Mouse (Mus musculus): ENCODE data around the gene C2. TPM values are rescaled to one million over a fixed set of nuclear protein-coding genes. Genes with fewer than 3 reads are reported as not detected.

The C2 gene
- polyA plus RNA-seq, 1 experiment, result 27.7 TPM

DNA sequence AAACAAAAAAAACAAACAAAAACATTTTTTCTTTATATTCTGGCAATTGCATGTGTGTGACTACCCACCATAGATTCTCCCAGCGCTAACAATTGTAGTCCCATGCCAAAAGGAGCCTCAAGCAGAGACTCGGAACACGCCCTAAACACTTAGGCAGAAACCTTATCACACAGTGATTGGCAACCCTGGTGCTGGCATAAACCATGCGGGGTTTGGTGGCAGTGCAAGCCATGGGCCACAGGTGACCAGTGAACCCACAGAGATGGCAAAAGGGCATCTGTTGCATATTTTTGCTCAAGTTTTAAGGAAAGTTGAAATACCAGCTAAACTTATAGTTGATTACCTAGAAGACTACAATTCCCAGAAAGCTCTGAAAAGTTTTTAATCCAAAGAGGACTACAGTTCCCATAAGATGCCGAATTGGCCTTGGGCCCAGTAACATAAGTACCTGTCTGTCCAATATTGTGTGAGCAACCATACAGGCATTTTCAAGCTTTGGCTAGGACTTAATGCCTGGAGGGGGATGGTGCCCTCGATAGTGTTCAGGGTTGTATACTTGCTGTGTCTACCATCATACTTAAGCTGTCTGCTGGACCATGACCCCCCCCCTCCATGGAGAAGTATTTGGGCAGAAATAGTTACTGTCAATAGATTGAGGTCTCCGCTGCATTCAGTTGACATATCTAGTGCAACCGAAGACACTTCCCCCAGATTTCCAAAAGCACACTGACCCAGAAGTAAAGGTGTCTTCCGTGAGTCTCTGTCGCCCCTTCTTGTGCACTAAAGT is 499 bp downstream of the C2 start:
- 10% methylated on average over 10 of the region's 10 CpGs for WGBS
- H3K4me3 ChIP-seq (replicated peaks; ENCODE audit: extremely low read depth, low read depth, low read length), result peak overlapping the region; percentile 87
- TF ChIP-seq CTCF (IDR thresholded peaks at IDR 0.05; ENCODE audit: insufficient read depth, low read length), result no peak
- TF ChIP-seq POLR2A (IDR thresholded peaks at IDR 0.05; ENCODE audit: borderline replicate concordance, extremely low read depth, low read depth, low read length), result no peak
- peak; percentile 26 for DNase-seq
- peaks cover 5% of the 10 kb centered on the region; the same call in 1 of the 2 replicates for H3K4me1 ChIP-seq (ENCODE audit: control insufficient read depth, insufficient read depth, low read length)

DNA sequence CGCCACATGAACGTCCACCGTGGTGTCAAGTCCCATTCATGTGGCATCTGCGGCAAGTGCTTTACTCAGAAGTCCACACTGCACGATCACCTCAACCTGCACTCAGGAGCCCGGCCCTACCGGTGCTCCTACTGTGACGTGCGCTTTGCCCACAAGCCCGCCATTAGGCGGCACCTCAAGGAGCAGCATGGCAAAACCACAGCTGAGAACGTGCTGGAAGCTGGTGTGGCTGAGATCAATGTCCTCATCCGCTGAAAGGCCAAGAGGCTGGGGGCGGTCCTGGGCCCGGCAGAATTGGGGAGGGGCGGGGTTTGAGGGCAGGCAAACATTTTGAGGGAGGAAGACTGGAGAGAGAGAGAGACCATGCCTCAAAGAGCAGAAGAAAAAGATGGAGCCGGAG is 1.7 kb downstream of the C2 start:
- Histone ChIP-seq H3K4me3 (replicated peaks; ENCODE audit: extremely low read depth, low read depth, low read length) (no peak overlapping the region), H3K4me1 (ENCODE audit: control insufficient read depth, insufficient read depth, low read length) (peaks cover 5% of the 10 kb centered on the region; the same call in 1 of the 2 replicates)
- WGBS, result 76% methylated on average over 17 of the region's 17 CpGs
- TF ChIP-seq POLR2A (IDR thresholded peaks at IDR 0.05; ENCODE audit: borderline replicate concordance, extremely low read depth, low read depth, low read length) (no peak), CTCF (IDR thresholded peaks at IDR 0.05; ENCODE audit: insufficient read depth, low read length) (no peak)
- no peak for DNase-seq

DNA sequence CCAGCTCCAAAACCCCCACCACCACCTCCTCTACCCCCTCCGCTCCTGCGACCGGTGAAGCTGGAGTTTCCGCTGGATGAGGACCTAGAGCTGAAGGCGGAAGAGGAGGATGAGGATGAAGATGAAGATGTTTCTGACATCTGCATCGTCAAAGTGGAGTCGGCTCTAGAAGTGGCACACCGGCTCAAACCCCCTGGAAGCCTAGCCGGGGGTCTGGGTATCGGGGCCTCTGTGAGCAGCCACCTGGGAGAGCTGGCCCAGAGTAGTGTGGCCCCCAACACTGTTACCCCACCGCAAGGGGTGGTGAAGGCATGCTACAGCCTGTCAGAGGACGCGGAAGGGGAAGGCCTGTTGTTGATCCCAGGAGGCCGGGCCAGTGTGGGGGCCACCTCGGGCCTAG is 2.3 kb downstream of the C2 start:
- 93% methylated on average over 15 of the region's 15 CpGs for WGBS
- no peak for TF ChIP-seq CTCF (IDR thresholded peaks at IDR 0.05; ENCODE audit: insufficient read depth, low read length)
- no peak for TF ChIP-seq POLR2A (IDR thresholded peaks at IDR 0.05; ENCODE audit: borderline replicate concordance, extremely low read depth, low read depth, low read length)
- H3K4me3 ChIP-seq (replicated peaks; ENCODE audit: extremely low read depth, low read depth, low read length), result no peak overlapping the region
- H3K4me1 ChIP-seq (ENCODE audit: control insufficient read depth, insufficient read depth, low read length), result peaks cover 5% of the 10 kb centered on the region; the same call in 1 of the 2 replicates
- DNase-seq, result no peak

DNA sequence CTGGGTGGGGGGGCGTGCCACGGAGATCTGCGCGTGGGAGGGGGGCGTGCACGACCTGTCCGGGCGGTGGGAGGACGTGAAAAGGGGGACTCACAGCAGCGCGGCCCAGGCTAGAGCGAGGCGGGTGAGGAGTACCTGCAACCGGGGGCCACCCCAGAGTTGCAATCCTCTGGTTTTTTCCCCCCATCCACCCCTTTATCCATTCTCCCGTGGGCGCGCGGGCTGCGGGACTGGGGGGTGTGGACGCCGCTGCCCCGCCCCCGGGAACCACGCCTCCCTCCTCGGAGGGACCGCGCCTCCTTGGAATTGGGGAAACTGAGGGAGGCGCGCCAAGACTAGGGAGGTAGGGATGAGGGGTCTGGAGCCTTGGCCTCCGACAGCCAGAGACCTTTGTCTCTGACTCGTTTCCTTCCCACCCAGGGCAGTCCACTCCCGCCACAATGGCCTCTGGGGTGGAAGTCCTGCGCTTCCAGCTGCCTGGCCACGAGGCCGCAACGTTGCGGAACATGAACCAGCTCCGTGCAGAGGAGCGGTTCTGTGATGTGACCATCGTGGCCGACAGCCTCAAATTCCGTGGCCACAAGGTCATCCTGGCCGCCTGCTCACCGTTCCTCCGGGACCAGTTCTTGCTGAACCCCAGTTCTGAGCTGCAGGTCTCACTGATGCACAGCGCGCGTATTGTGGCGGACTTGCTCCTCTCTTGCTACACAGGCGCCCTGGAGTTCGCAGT is 3.1 kb downstream of the C2 start:
- TF ChIP-seq CTCF (IDR thresholded peaks at IDR 0.05; ENCODE audit: insufficient read depth, low read length), result no peak
- TF ChIP-seq POLR2A (IDR thresholded peaks at IDR 0.05; ENCODE audit: borderline replicate concordance, extremely low read depth, low read depth, low read length), result no peak
- WGBS, result 10% methylated on average over 47 of the region's 51 CpGs
- peaks cover 5% of the 10 kb centered on the region; the same call in 1 of the 2 replicates for H3K4me1 ChIP-seq (ENCODE audit: control insufficient read depth, insufficient read depth, low read length)
- peak overlapping the region; percentile 78 for H3K4me3 ChIP-seq (replicated peaks; ENCODE audit: extremely low read depth, low read depth, low read length)
- peak; percentile 57 for DNase-seq

DNA sequence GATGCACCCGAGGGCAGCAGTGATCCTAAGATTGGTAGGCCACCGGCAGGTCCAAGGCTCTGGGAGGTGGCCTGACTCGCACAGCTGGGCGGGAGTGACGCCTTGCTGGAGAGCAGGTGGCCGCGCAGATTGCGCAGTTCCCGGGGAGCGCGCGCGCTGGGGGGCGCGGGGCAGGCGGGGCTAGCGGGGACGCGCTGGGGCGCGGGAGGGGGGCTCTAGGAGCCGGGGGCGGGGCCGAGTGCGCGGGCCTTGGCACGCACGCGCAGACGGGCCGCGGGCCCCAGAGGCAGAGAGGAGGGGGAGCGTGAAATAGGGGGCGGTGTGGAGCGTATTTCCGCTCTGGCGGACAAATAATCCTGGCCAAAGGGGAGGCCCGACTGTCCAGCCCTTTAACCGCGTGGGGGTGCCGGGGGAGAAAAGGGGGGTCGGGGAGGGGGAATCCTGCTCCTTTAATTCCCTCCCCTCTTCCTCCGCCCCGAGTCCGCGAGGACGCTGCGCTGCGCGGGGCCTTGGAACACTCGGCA is 3.9 kb downstream of the C2 start:
- peak; percentile 91 for DNase-seq
- Histone ChIP-seq H3K4me1 (ENCODE audit: control insufficient read depth, insufficient read depth, low read length) (peaks cover 5% of the 10 kb centered on the region; the same call in 1 of the 2 replicates), H3K4me3 (replicated peaks; ENCODE audit: extremely low read depth, low read depth, low read length) (peak overlapping the region; percentile 78)
- TF ChIP-seq CTCF (IDR thresholded peaks at IDR 0.05; ENCODE audit: insufficient read depth, low read length) (no peak), POLR2A (IDR thresholded peaks at IDR 0.05; ENCODE audit: borderline replicate concordance, extremely low read depth, low read depth, low read length) (peak; percentile 79; the same call in 1 of the 2 replicates)
- 2% methylated on average over 46 of the region's 51 CpGs for WGBS

DNA sequence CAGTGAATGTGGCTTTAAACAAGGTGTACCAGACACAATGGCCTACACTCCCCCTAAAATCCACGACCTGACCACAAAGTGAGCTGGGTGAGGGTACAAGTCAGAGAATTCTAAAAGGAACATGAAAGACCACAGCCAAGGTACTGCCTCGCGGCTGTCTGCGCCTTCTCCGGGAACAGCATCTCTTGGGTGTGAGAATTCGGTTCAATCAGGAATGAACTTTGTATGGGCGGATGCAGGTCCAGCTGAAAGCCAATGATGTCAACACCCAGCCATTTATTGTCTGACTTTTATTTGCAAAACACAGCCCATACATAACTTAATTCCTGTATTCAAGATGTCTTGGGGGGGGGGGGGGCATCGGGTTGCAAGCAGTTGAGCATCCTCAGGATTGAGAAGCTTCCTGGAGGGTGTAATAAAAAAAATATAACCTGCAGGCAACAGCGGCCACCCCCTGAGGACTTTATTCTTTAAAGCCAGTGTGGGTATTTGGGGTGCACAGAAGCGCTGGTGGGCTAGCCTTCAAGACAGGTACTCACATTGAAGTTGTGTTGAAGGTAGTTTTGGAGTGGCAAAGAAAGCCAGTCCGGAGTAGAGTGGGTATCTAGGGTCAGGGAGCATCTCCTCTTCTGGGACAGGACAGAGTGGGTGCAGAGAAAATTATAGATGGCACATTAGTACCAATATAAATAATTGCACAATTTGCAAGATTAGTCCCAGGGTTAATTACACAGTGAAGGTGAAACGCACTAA is 4.8 kb downstream of the C2 start:
- H3K4me1 ChIP-seq (ENCODE audit: control insufficient read depth, insufficient read depth, low read length), result peaks cover 5% of the 10 kb centered on the region; the same call in 1 of the 2 replicates
- 77% methylated on average over 12 of the region's 12 CpGs for WGBS
- TF ChIP-seq POLR2A (IDR thresholded peaks at IDR 0.05; ENCODE audit: borderline replicate concordance, extremely low read depth, low read depth, low read length) (no peak), CTCF (IDR thresholded peaks at IDR 0.05; ENCODE audit: insufficient read depth, low read length) (no peak)
- DNase-seq, result no peak
- H3K4me3 ChIP-seq (replicated peaks; ENCODE audit: extremely low read depth, low read depth, low read length), result no peak overlapping the region

DNA sequence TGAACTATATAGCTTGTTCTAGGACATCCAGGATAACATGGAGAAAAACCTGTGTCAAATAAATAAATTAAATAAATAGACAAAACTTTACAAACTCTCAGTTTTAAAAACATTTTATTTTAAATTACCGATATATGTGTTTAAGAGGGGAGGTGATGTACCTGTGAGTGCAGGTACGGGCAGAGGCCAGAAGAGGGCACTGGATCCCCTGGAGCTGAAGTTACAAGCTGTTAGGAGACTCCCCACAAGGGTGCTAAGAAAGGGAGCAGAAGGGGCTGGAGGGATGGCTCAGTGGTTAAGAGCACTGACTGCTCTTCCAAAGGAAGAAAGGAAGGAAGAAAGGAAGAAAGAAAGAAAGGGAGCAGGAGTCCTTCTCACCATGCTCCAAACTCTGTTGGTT is 6.7 kb downstream of the C2 start:
- Histone ChIP-seq H3K4me1 (ENCODE audit: control insufficient read depth, insufficient read depth, low read length) (peaks cover 3% of the 10 kb centered on the region; the same call in 1 of the 2 replicates), H3K4me3 (replicated peaks; ENCODE audit: extremely low read depth, low read depth, low read length) (no peak overlapping the region)
- TF ChIP-seq POLR2A (IDR thresholded peaks at IDR 0.05; ENCODE audit: borderline replicate concordance, extremely low read depth, low read depth, low read length), result no peak
- no peak for DNase-seq
- WGBS, result 91% methylated on average over 2 of the region's 2 CpGs

DNA sequence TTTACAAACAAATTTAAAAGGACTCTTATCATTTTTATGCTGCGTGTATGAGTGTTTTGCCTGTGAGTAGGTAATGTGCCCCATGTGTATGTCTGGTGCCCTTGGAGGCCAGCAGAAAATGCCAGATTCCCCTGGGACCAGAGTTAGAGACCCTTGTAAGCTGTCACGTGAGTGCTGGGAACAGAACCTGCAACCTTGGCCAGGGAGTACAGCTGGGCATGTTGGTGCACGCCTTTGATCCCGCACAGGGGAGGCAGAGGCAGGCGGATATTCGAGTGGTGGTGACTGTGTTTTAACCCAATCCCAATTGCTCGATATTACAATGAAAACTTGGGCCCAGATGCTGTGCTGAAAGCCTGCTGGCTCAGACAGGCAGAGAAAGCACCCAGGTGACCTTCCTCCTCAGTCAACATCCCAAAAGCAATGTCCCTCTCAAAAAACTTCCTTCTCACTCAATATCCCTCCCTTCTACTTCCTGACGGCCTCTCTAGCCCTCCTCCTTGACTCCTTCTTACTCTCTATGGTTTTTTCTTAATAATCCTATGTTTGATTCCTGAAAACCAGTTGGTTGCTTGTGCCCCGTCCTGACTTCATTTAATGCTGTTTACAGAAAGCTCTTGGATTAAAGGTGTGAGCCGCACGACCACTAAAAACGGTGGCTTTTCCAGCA is 7.9 kb downstream of the C2 start:
- DNase-seq, result no peak
- TF ChIP-seq CTCF (IDR thresholded peaks at IDR 0.05; ENCODE audit: insufficient read depth, low read length), result no peak
- H3K4me3 ChIP-seq (replicated peaks; ENCODE audit: extremely low read depth, low read depth, low read length), result no peak overlapping the region
- H3K4me1 ChIP-seq (ENCODE audit: control insufficient read depth, insufficient read depth, low read length), result peaks cover 1% of the 10 kb centered on the region; the same call in 1 of the 2 replicates
- 87% methylated on average over 12 of the region's 12 CpGs for WGBS

DNA sequence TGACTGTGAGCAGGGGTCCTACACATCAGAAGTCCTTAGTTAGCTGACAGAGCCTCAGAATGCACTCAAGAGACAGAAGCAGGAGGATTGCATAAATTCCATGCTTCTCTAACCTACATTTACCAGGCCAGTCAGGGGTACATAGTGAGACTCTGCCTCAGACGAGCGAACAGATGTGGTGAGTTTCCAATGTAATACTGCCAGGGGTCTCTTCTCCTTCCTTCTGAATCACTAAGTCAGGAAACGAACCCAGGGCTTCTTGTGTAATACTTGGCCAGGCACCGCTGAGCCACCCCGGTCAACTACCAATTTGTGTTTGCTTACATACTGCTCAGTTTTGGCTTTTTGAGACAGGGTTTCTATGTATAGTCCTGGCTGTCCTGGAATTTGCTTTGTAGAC is 10.1 kb downstream of the C2 start:
- DNase-seq, result no peak
- Histone ChIP-seq H3K4me3 (replicated peaks; ENCODE audit: extremely low read depth, low read depth, low read length) (no peak overlapping the region), H3K4me1 (ENCODE audit: control insufficient read depth, insufficient read depth, low read length) (no peaks in the 10 kb centered on the region)
- TF ChIP-seq CTCF (IDR thresholded peaks at IDR 0.05; ENCODE audit: insufficient read depth, low read length) (no peak), POLR2A (IDR thresholded peaks at IDR 0.05; ENCODE audit: borderline replicate concordance, extremely low read depth, low read depth, low read length) (no peak)
- WGBS, result 80% methylated on average over 5 of the region's 5 CpGs

Measured in lung, adult 2 months (tissue).